In the genomic region with DNA sequence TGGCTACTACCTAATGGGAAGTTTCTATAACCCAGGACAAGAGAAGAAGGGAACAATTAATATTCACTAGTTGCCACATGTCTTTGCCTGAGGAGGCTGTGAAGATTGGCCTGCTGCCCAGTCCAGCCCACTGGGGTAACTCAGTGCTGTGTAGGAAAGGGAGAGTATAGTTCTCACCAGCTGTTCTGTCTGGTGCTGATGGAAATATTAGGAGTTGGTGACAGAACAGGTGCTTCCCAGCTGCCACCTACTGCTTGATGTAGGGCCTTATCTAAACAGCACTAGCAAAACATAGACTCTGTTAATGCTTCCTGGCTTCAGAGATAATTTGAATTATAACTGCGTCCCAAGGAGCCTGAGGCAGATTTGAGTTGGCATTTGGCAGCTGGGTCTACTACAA, we compare ENCODE assay signal across 10 mouse cellular contexts.
DNase-seq lines count a peak whose midpoint lies in the region; ATAC-seq and TF ChIP-seq lines count a peak whose summit lies in the region.
"Had no signal": no experiment of that assay in that cellular context is flagged by ENCODE, and none has a peak within 500 bp of the region (broad histone marks: within the 10 kb centered on the region; RNA-seq: fewer than 3 reads in every experiment).

No protein-coding gene starts in this region.

- no peaks in the 10 kb centered on the region for H3K36me3 ChIP-seq in forebrain, embryonic 14.5 days (ENCODE audit: control insufficient read depth, insufficient read depth, low read length)
- no peaks in the 10 kb centered on the region for H3K36me3 ChIP-seq in neural tube, embryonic 15.5 days
- no peaks in the 10 kb centered on the region for H3K36me3 ChIP-seq in liver, postnatal 0 days (replicated peaks; ENCODE audit: insufficient read depth, low read length)
- H3K36me3 ChIP-seq: liver, embryonic 12.5 days had no signal

- no peak overlapping the region for H3K4me3 ChIP-seq in layer of hippocampus, adult 2 months
- no peak overlapping the region for H3K4me3 ChIP-seq in forebrain, embryonic 14.5 days (ENCODE audit: low read depth, low read length)
- H3K4me3 ChIP-seq in neural tube, embryonic 15.5 days (replicated peaks): no peak overlapping the region
- H3K4me3 ChIP-seq in liver, postnatal 0 days (ENCODE audit: low read depth, low read length): no peak overlapping the region
- H3K4me3 ChIP-seq: liver, embryonic 12.5 days had no signal

- TF ChIP-seq CTCF in layer of hippocampus, adult 2 months (conservative IDR thresholded peaks at IDR 0.05): no peak
- no peak for TF ChIP-seq CTCF in liver, postnatal 0 days (IDR thresholded peaks at IDR 0.05; ENCODE audit: low read depth)

- no peak overlapping the region for H3K9ac ChIP-seq in forebrain, embryonic 14.5 days (ENCODE audit: low read length)
- H3K9ac ChIP-seq in neural tube, embryonic 15.5 days (replicated peaks): no peak overlapping the region
- no peak overlapping the region for H3K9ac ChIP-seq in liver, postnatal 0 days (replicated peaks)
- H3K9ac ChIP-seq: liver, embryonic 12.5 days had no signal

- peak; percentile 92 for ATAC-seq in forebrain, embryonic 14.5 days
- 0 out of 2 replicates have a peak, but pooled peaks have one; percentile 38 for ATAC-seq in neural tube, embryonic 15.5 days (ENCODE audit: low FRiP score)
- ATAC-seq in liver, postnatal 0 days: no peak
- ATAC-seq: liver, embryonic 12.5 days had no signal

- peak; percentile 4 for DNase-seq in layer of hippocampus, adult 9-11 months
- DNase-seq in layer of hippocampus, adult 2 months (ENCODE audit: low spot score in 2 of 2): no peak
- DNase-seq in forebrain, embryonic 14.5 days (ENCODE audit: low spot score): peak; percentile 74
- DNase-seq in layer of hippocampus, postnatal 36 days: peak; percentile 4 to 7
- DNase-seq in Muller cell, postnatal 12 days (ENCODE audit: inconsistent ontology term): no peak
- DNase-seq in liver: no peak
- DNase-seq in liver, postnatal 0 days: no peak
- DNase-seq: adrenal gland, postnatal 25 days had no signal

- H3K27ac ChIP-seq in layer of hippocampus, adult 2 months: no peak overlapping the region
- no peak overlapping the region for H3K27ac ChIP-seq in forebrain, embryonic 14.5 days (ENCODE audit: low read depth, low read length)
- H3K27ac ChIP-seq in neural tube, embryonic 15.5 days (replicated peaks): no peak overlapping the region
- no peak overlapping the region for H3K27ac ChIP-seq in liver, postnatal 0 days (ENCODE audit: low read depth)
- H3K27ac ChIP-seq: liver, embryonic 12.5 days had no signal

- H3K4me2 ChIP-seq in forebrain, embryonic 14.5 days (ENCODE audit: low read length): no peak overlapping the region
- H3K4me2 ChIP-seq in neural tube, embryonic 15.5 days: no peak overlapping the region
- H3K4me2 ChIP-seq in liver, postnatal 0 days (ENCODE audit: low read depth, low read length): no peak overlapping the region
- H3K4me2 ChIP-seq: liver, embryonic 12.5 days had no signal

- H3K9me3 ChIP-seq in forebrain, embryonic 14.5 days (replicated peaks; ENCODE audit: control insufficient read depth, low read length): no peaks in the 10 kb centered on the region
- no peaks in the 10 kb centered on the region for H3K9me3 ChIP-seq in neural tube, embryonic 15.5 days (replicated peaks)
- H3K9me3 ChIP-seq in liver, postnatal 0 days (ENCODE audit: low read length): no peaks in the 10 kb centered on the region
- H3K9me3 ChIP-seq: liver, embryonic 12.5 days had no signal

- 41% methylated on average over 1 of the region's 1 CpGs for WGBS in forebrain, embryonic 14.5 days
- 32% methylated on average over 1 of the region's 1 CpGs for WGBS in neural tube, embryonic 15.5 days
- 32% methylated on average over 1 of the region's 1 CpGs for WGBS in liver, postnatal 0 days (ENCODE audit: insufficient replicate concordance)

- no peaks in the 10 kb centered on the region for H3K27me3 ChIP-seq in forebrain, embryonic 14.5 days (replicated peaks; ENCODE audit: control insufficient read depth, insufficient read depth, low read length)
- H3K27me3 ChIP-seq in neural tube, embryonic 15.5 days (replicated peaks): no peaks in the 10 kb centered on the region
- H3K27me3 ChIP-seq in liver, postnatal 0 days (ENCODE audit: insufficient read depth, low read length): no peaks in the 10 kb centered on the region
- H3K27me3 ChIP-seq: liver, embryonic 12.5 days had no signal

- TF ChIP-seq EP300 in liver, postnatal 0 days (IDR thresholded peaks at IDR 0.05; ENCODE audit: low read depth): no peak

- no peaks in the 10 kb centered on the region for H3K4me1 ChIP-seq in forebrain, embryonic 14.5 days (ENCODE audit: control insufficient read depth, insufficient read depth, low read length)
- H3K4me1 ChIP-seq in neural tube, embryonic 15.5 days: no peaks in the 10 kb centered on the region
- no peaks in the 10 kb centered on the region for H3K4me1 ChIP-seq in liver, postnatal 0 days (ENCODE audit: insufficient read depth)
- H3K4me1 ChIP-seq: liver, embryonic 12.5 days had no signal

Comparison
In these comparisons a context has a peak if more than half of its experiments do, and no peak if none do; other contexts are left out.
1. DNase-seq: peak in layer of hippocampus, adult 9-11 months (single experiment), forebrain, embryonic 14.5 days (single experiment) and layer of hippocampus, postnatal 36 days (2 of 2); none in layer of hippocampus, adult 2 months (0 of 2), Muller cell, postnatal 12 days (single experiment), liver (single experiment) and liver, postnatal 0 days (single experiment).